ENCODE assay signal across 19 mouse cellular contexts in the genomic region with DNA sequence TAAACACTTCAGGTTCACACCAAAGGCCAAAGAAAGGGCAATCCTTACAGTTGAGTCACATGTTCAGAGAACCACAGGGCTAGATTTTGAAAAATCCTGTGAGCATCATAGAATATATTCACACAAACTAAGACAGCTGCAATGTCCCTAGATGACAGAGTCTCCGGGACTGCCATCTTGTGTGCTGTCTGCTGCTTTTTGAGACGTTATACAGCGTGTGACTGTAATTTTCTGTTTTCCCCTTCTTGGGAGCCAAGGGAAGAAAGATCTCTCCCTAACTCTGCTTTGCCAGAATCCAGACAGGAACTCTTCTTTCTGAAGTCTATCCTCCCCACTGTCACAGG.
DNase-seq lines count a peak whose midpoint lies in the region; ATAC-seq and TF ChIP-seq lines count a peak whose summit lies in the region.
"Had no signal": no experiment of that assay in that cellular context is flagged by ENCODE, and none has a peak within 500 bp of the region (broad histone marks: within the 10 kb centered on the region; RNA-seq: fewer than 3 reads in every experiment).

No protein-coding gene starts in this region.

- intact Hi-C loops in heart, postnatal 25 days (cut with DNase I), result loop anchor here (5.0 to 10.0 kb wide), 4 partner anchors 102 to 480 kb away; no protein-coding TSS in a partner anchor

- H3K9ac ChIP-seq in heart, embryonic 12.5 days, result no peak overlapping the region
- H3K9ac ChIP-seq in lung, embryonic 16.5 days (ENCODE audit: low read length), result no peak overlapping the region
- H3K9ac ChIP-seq in ES-E14 (ENCODE audit: insufficient read depth, low read depth, low read length, poor library complexity, severe bottlenecking), result peak overlapping the region; percentile 79
- H3K9ac ChIP-seq: limb, embryonic 13.5 days; liver, embryonic 13.5 days; stomach, embryonic 15.5 days had no signal

- H3K4me2 ChIP-seq in heart, embryonic 12.5 days, result no peak overlapping the region
- no peak overlapping the region for H3K4me2 ChIP-seq in lung, embryonic 16.5 days (ENCODE audit: low read depth, low read length)
- H3K4me2 ChIP-seq: limb, embryonic 13.5 days; liver, embryonic 13.5 days; stomach, embryonic 15.5 days had no signal

- no peak for TF ChIP-seq CTCF in E14TG2a.4 (conservative IDR thresholded peaks at IDR 0.05; ENCODE audit: low read length)

- in situ Hi-C loops in ES-E14 (cut with MboI; ENCODE audit: low sequenced_read_pairs in 2 of 2, unreplicated experiment in 2 of 2), result no loop called here

- peak overlapping the region; percentile 37; the same call in 1 of the 2 replicates for H3K27ac ChIP-seq in heart, embryonic 12.5 days (ENCODE audit: poor library complexity, severe bottlenecking)
- H3K27ac ChIP-seq in lung, embryonic 16.5 days (ENCODE audit: low read length), result peak overlapping the region; percentile 3; the same call in 1 of the 2 replicates
- H3K27ac ChIP-seq in ES-E14 (ENCODE audit: insufficient read depth, low read depth, low read length, poor library complexity, severe bottlenecking), result peak overlapping the region; percentile 99
- H3K27ac ChIP-seq: limb, embryonic 13.5 days; liver, embryonic 13.5 days; stomach, embryonic 15.5 days had no signal

- peaks cover 33% of the 10 kb centered on the region for H3K4me1 ChIP-seq in heart, embryonic 12.5 days (replicated peaks)
- H3K4me1 ChIP-seq in lung, embryonic 16.5 days (replicated peaks; ENCODE audit: control insufficient read depth, insufficient read depth, low read length), result peaks cover 11% of the 10 kb centered on the region; the same call in 1 of the 2 replicates
- H3K4me1 ChIP-seq in E14TG2a.4 (replicated peaks; ENCODE audit: low read depth, low read length) (peaks cover 83% of the 10 kb centered on the region), ES-E14 (ENCODE audit: control insufficient read depth in 2 of 2, insufficient read depth in 2 of 2, low read length in 2 of 2, poor library complexity in 1 of 2) (peaks cover 33 to 35% of the 10 kb centered on the region in 2 experiments)
- H3K4me1 ChIP-seq: liver, embryonic 13.5 days; megakaryocyte, embryonic 14.5 days had no signal

- DNase-seq in heart, postnatal 25 days (ENCODE audit: low spot score), result no peak
- DNase-seq in lung, postnatal 36 days, result no peak
- no peak for DNase-seq in ES-E14 (ENCODE audit: low read depth, low spot score)
- no peak for DNase-seq in spleen, adult 12 weeks (ENCODE audit: low spot score)
- DNase-seq: cerebellum, adult 9-11 months; gastrocnemius, postnatal 14 days; heart, postnatal 36 days; kidney, adult 11 months; liver, embryonic 13.5 days; lung, postnatal 10 days; right cerebral cortex, postnatal 25 days had no signal

- WGBS in heart, embryonic 12.5 days, result 80% methylated on average over 3 of the region's 3 CpGs
- 79% methylated on average over 3 of the region's 3 CpGs for WGBS in lung, embryonic 16.5 days

- no peaks in the 10 kb centered on the region for H3K27me3 ChIP-seq in heart, embryonic 12.5 days (replicated peaks)
- H3K27me3 ChIP-seq in lung, embryonic 16.5 days (ENCODE audit: control insufficient read depth, insufficient read depth, low read depth, low read length), result no peaks in the 10 kb centered on the region
- no peaks in the 10 kb centered on the region for H3K27me3 ChIP-seq in E14TG2a.4 (ENCODE audit: insufficient read depth, low read length)
- H3K27me3 ChIP-seq: limb, embryonic 13.5 days; liver, embryonic 13.5 days; Patski; stomach, embryonic 15.5 days had no signal

- H3K36me3 ChIP-seq in heart, embryonic 12.5 days, result no peaks in the 10 kb centered on the region
- H3K36me3 ChIP-seq in lung, embryonic 16.5 days (ENCODE audit: control insufficient read depth, insufficient read depth, low read length), result no peaks in the 10 kb centered on the region
- H3K36me3 ChIP-seq in E14TG2a.4 (ENCODE audit: insufficient read depth, low read length), result no peaks in the 10 kb centered on the region
- H3K36me3 ChIP-seq in ES-E14 (ENCODE audit: control insufficient read depth, insufficient read depth, low read length, poor library complexity, severe bottlenecking), result no peaks in the 10 kb centered on the region
- H3K36me3 ChIP-seq: limb, embryonic 13.5 days; liver, embryonic 13.5 days; stomach, embryonic 15.5 days had no signal

- no peak overlapping the region for H3K4me3 ChIP-seq in heart, embryonic 12.5 days
- H3K4me3 ChIP-seq in lung, embryonic 16.5 days (ENCODE audit: low read length), result no peak overlapping the region
- peak overlapping the region; percentile 67 for H3K4me3 ChIP-seq in E14TG2a.4 (replicated peaks; ENCODE audit: low read length)
- H3K4me3 ChIP-seq in ES-E14 (ENCODE audit: insufficient read depth in 1 of 2, low read depth in 1 of 2, low read length in 2 of 2, poor library complexity in 1 of 2, severe bottlenecking in 1 of 2), result peak overlapping the region; percentile 55 to 59
- H3K4me3 ChIP-seq: limb, embryonic 13.5 days; liver, embryonic 13.5 days; megakaryocyte, embryonic 14.5 days; myocyte; stomach, embryonic 15.5 days had no signal

- no peaks in the 10 kb centered on the region for H3K9me3 ChIP-seq in heart, embryonic 12.5 days (replicated peaks)
- no peaks in the 10 kb centered on the region for H3K9me3 ChIP-seq in lung, embryonic 16.5 days (ENCODE audit: control insufficient read depth, low read length)
- no peaks in the 10 kb centered on the region for H3K9me3 ChIP-seq in E14TG2a.4 (ENCODE audit: low read length)
- H3K9me3 ChIP-seq in ES-E14 (ENCODE audit: control insufficient read depth, insufficient read depth, low read depth, low read length), result no peaks in the 10 kb centered on the region
- H3K9me3 ChIP-seq: limb, embryonic 13.5 days; liver, embryonic 13.5 days; stomach, embryonic 15.5 days had no signal

- no peak for ATAC-seq in heart, embryonic 12.5 days (ENCODE audit: insufficient number of reproducible peaks, low FRiP score)
- no peak for ATAC-seq in lung, embryonic 16.5 days (ENCODE audit: low read depth)
- ATAC-seq: Patski had no signal

TF ChIP-seq in ES-E14, 5 proteins besides CTCF, POLR2A, EP300 and RAD21:
- TF ChIP-seq CHD2 (IDR thresholded peaks at IDR 0.05; ENCODE audit: low read depth, low read length) (no peak), ZC3H11A (IDR thresholded peaks at IDR 0.05; ENCODE audit: borderline replicate concordance, low read depth, low read length) (0 out of 2 replicates have a peak, but pooled peaks have one; percentile 1)

Comparison
In these comparisons a context has a peak if more than half of its experiments do, and no peak if none do; other contexts are left out.
1. H3K27ac ChIP-seq: peak in every context shown above with its lines; median percentile 99 in ES-E14; 37 in heart, embryonic 12.5 days; 3 in lung, embryonic 16.5 days.
2. H3K4me3 ChIP-seq: peak in E14TG2a.4 (single experiment) and ES-E14 (2 of 2); none in heart, embryonic 12.5 days (single experiment) and lung, embryonic 16.5 days (single experiment).